Mouse (Mus musculus): Measurements from ENCODE around the gene Shroom3.

- TF ChIP-seq GATA1 (IDR thresholded peaks at IDR 0.05; ENCODE audit: borderline replicate concordance, low read length) (no peak), FLI1 (IDR thresholded peaks at IDR 0.05; ENCODE audit: low read length) (no peak)
Observed at GRCm38 (mm10) chr5:92961353-92961752, 278.1 kb downstream of the Shroom3 start.
